Mouse (Mus musculus): ENCODE measurements around the gene Tcf12.

Gene Tcf12

GRCm38 (mm10) chr9:72088893-72089611 is 22.6 kb downstream of the Tcf12 start:
- CTCF ChIA-PET, result no interaction called here

DNA sequence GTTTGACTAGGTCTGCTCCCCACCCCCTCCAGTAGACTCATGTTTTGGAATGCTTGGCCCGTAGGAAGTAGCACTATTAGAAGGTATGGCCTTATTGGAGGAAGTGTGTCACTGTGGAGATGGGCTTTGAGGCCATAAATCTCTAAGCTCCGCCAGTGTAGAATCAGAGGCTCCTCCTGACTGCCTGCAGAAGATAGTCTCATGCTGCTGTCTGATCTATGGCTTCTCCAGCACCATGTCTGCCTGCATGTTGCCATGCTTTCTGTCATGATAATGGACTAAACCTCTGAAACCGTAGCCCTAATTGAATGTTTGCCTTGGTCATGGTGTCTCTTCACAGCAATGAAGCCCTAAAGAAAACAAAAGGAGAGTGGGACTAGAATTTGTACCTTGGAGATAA is 26.7 kb downstream of the Tcf12 start:
- CTCF ChIA-PET, result interaction anchor here (0.6 to 1.4 kb wide), 3 partner anchors 13 to 585 kb away, joined by 3 to 8 read pairs (median 5); no protein-coding TSS in a partner anchor

GRCm38 (mm10) chr9:72084131-72084530 is 27.5 kb downstream of the Tcf12 start:
- CTCF ChIA-PET, result interaction anchor here (1.4 kb wide), 1 partner anchor 14 kb away, joined by 3 read pairs; no protein-coding TSS in a partner anchor

GRCm38 (mm10) chr9:72076158-72076557 is 35.5 kb downstream of the Tcf12 start:
- CTCF ChIA-PET, result interaction anchor here (0.5 to 0.9 kb wide), 2 partner anchors 41 to 137 kb away, joined by 3 read pairs; no protein-coding TSS in a partner anchor

- CTCF ChIA-PET, result no interaction called here
Measured at GRCm38 (mm10) chr9:72066151-72066550, 45.5 kb downstream of the Tcf12 start.

DNA sequence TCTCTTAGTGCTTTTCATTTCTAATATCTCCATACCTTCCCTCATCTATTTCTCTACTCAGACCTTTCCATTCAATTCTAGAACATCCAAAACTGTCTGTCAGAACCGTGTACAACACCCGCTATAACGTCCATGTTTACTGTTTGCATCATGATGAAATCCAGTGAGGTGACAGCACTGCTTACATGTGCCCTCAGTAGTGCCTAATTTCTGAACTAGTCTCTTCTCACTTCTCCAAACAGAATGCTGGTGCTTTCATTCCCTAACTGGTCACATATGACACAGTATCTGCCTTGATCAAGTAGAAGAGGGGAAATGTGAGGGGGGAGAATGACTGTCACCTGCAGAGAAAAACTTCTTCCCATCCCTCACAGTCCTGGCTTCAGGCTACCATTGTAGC is 58.5 kb downstream of the Tcf12 start:
- CTCF ChIA-PET, result no interaction called here

DNA sequence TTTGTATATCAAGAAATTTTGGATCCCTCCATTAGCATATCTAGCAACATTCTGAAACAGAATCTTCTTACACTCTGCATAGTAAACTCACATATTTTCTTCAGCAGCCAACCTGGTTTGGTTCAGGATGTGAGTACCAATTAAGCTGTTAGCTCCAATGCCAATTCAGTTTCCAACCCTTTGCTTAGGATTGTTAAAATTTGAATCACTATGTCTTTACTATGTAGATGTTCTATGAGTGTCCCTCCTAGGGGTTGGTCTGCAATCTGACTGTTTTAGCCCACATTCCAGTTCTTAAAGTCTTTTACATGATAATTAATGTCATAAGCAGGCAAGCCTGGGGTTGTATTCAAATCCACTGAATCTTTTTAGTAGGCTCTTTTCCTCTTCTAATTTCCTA is 71.5 kb downstream of the Tcf12 start:
- CTCF ChIA-PET, result no interaction called here

DNA sequence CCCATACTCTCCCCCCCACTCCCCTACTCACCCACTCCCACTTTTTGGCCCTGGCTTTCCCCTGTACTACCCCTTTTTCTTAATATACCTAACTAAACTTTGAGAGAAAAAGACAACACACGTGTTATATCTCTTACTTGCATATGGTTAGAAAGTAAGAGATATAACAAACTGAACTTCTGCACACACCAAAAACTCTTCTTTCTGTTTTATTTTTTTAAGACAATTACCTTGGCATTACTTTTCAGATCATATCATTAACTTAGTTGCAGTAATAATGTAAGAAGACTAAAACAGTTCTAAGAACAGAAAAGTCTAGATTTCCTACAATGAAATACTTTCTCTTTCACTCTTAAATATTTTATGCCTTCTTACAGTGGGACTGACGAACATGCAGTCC is 72.3 kb downstream of the Tcf12 start:
- CTCF ChIA-PET, result no interaction called here

- CTCF ChIA-PET, result no interaction called here
Measured at GRCm38 (mm10) chr9:72037059-72037516, 74.6 kb downstream of the Tcf12 start.

- CTCF ChIA-PET, result interaction anchor here (0.6 kb wide), 1 partner anchor 26 kb away, joined by 3 read pairs; no protein-coding TSS in a partner anchor
Measured at GRCm38 (mm10) chr9:72036257-72036656, 75.4 kb downstream of the Tcf12 start.

DNA sequence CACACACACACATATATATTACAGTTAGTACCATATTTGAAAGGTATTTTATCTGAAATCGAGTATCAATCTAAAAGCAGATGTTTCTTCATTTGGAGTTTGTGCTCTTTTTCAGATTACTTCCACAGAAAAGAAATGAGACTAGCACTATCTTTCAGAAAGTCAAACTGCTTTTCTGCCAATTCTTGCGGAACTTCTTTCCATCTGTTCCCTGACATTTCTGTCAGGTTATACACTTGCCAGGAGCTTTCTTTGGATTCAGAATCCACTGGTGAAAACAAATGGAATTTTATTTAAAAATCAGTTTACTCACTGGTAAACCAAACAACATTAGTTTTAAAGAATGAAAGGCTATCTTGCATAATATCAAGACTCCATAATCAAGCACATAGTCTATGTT is 78.4 kb downstream of the Tcf12 start:
- CTCF ChIA-PET, result no interaction called here

DNA sequence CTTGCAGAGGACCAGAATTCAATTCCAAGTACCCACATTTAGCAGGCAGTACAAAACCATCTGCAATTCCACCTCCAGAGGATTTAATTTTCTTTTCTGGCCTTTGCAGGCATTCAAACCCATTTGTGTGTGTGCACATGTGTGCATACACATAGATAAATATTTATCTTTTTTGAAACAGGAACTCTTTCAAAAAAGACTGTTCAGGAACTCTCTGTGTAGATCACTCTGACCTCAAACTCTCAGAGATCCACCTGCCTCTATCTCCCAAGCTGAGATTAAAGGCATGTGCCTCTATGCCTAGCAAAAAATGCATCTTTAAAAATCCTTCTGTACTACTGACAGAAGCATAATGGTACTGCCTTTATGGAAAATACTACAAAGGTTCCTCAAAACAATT is 81.4 kb downstream of the Tcf12 start:
- CTCF ChIA-PET, result no interaction called here

DNA sequence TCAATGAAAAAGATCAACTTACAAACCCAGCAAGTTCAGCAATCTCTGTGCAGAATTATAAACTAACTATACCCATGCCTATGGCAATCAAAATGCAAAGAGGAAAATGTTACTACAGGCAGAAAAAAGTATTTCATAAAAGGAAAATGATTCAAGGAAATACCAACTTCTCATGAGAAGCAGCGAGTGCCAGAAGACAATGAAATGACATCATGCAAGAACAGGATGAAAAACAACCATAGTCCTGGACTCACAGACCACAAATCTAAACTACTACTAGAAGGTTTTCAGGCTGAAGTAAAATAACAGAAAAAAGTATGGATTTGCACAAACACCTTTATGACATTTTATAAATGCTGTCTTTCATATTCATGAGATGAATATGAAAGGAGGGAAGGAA is 82.1 kb downstream of the Tcf12 start:
- CTCF ChIA-PET, result no interaction called here

DNA sequence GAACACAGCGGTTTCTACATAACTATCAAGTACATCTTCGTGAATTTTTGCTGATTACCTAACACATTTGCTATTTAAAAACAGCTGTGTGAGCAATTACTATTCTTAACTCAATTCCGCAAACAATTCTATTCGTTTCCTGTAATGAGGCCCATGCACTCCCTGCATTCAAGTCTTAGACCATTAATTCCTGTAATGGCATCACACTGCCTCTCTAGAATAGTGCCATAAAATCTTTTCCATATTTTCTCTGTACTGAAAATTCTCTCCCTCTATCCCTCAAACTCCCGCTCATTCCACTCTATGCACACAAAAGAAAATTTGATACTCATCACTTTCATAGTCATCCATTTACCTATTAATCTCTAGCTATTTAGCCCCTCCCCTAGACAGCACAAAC is 88.4 kb downstream of the Tcf12 start:
- CTCF ChIA-PET, result no interaction called here

DNA sequence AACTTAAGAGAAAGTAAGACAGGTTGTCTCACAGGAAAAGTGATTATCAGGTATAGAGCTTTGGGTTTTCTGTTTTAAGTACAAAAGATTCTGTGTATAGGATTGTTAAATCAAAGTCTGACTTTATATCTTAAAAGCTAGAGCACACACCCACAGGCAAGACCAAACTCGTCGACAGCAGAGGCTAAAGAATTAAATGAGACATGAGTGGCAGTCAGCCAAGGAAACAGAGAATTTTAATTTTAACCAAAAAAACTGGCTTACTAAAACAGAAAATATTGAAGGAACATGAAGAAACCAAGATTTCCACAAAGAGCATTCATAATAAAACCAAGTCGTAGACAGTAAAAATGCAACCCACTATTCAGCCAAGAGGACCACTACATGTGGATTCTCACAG is 90.2 kb downstream of the Tcf12 start:
- CTCF ChIA-PET, result no interaction called here

GRCm38 (mm10) chr9:72016021-72016420 is 95.7 kb downstream of the Tcf12 start:
- CTCF ChIA-PET, result no interaction called here

GRCm38 (mm10) chr9:72014585-72015381 is 96.9 kb downstream of the Tcf12 start:
- CTCF ChIA-PET, result no interaction called here

GRCm38 (mm10) chr9:72013541-72013940 is 98.1 kb downstream of the Tcf12 start:
- CTCF ChIA-PET, result no interaction called here

DNA sequence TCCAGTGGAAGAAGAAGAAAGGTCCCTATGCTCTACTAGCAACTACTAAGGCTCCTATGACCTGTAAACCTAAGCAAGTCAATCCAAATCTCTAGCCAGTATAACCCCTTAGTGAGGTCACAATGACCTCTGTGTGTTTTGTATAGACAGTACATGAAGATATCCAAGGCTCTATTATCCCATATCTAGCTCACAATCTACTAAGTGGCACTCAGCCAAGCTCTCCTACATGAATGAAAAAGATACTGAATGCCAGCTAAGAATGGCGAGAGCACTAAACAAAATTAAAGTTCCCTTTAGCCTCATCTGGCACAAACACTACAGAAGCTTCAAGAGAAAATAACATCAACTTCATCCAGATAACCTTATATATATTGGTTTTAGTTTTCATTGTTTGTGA is 103.0 kb downstream of the Tcf12 start:
- CTCF ChIA-PET, result no interaction called here

DNA sequence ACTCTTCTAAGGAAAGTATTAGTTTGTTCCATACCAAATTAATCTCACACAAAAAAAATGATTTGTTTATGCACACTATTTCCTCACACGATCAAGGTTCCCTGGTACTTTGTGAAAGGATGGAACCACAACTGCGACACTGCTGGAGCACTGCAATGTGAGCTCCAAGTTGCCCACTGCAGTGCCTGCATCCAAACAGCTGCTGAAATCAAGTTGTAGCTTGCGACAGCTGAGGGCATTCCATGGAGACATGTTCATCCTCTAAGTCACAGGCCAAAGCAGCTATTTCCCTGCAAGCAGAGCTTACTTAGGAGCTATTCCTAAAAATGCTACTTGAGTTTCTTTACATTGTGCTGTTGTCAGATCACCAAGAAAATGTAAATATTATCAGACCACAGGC is 120.5 kb downstream of the Tcf12 start:
- CTCF ChIA-PET, result no interaction called here

DNA sequence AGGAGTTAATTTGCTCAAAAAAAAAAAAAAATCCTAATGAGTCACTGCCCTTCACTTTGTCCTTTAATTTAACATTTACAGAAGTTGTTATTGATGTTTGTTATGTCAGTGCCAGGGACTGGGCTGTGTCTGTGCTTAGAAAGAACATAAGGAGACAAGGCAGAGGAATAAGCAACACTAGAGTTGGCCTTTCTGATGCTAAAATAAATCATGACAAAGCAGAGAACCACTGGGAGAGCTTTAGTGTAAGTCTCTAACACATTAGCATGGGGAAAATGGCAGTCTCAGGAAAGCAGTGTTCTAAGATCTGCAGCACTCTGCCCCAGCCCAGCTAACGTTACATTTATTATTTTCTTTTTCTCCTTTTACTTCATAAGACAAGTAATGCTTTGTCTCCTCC is 121.3 kb downstream of the Tcf12 start:
- CTCF ChIA-PET, result no interaction called here

- CTCF ChIA-PET, result no interaction called here
Measured at GRCm38 (mm10) chr9:71989663-71990062, 122.0 kb downstream of the Tcf12 start.

GRCm38 (mm10) chr9:71986716-71987115 is 125.0 kb downstream of the Tcf12 start:
- CTCF ChIA-PET, result no interaction called here
